Comparison of ENCODE assay signal across 9 mouse cellular contexts in genomic region chr12:111270629-111271277, GRCm38 (mm10). TPM values are rescaled to one million over a fixed set of nuclear protein-coding genes. Genes with fewer than 3 reads are reported as not detected.
DNase-seq lines count a peak whose midpoint lies in the region; ATAC-seq lines count a peak whose summit lies in the region.
"Had no signal": no experiment of that assay in that cellular context is flagged by ENCODE, and none has a peak within 500 bp of the region (broad histone marks: within the 10 kb centered on the region; RNA-seq: fewer than 3 reads in every experiment).

Gene Amn (plus strand): TSS chr12:111271095.

- peaks cover 80% of the 10 kb centered on the region for H3K27me3 ChIP-seq in heart, embryonic 10.5 days (ENCODE audit: insufficient read depth, poor library complexity, severe bottlenecking)
- H3K27me3 ChIP-seq in midbrain, embryonic 15.5 days (replicated peaks) = peaks cover 64% of the 10 kb centered on the region
- H3K27me3 ChIP-seq in midbrain, embryonic 14.5 days (ENCODE audit: control insufficient read depth, insufficient read depth, low read length) = peaks cover 59% of the 10 kb centered on the region
- H3K27me3 ChIP-seq in stomach, embryonic 15.5 days (replicated peaks) = peaks cover 66% of the 10 kb centered on the region

- peak within 1 kb of the TSS; percentile 33; the same call in 1 of the 2 replicates for H3K4me3 ChIP-seq in heart, embryonic 10.5 days
- H3K4me3 ChIP-seq in midbrain, embryonic 15.5 days = no peak within 1 kb of the TSS
- H3K4me3 ChIP-seq in midbrain, embryonic 14.5 days (replicated peaks; ENCODE audit: low read depth, low read length) = no peak within 1 kb of the TSS
- peak within 1 kb of the TSS; percentile 17 for H3K4me3 ChIP-seq in stomach, embryonic 15.5 days (replicated peaks)

- no peak within 1 kb of the TSS for H3K4me2 ChIP-seq in midbrain, embryonic 15.5 days
- no peak within 1 kb of the TSS for H3K4me2 ChIP-seq in midbrain, embryonic 14.5 days (ENCODE audit: low read length)
- H3K4me2 ChIP-seq in stomach, embryonic 15.5 days = peak within 1 kb of the TSS; percentile 38

- intact Hi-C loops in heart, postnatal 10 days (cut with DNase I) = loop anchor here (5.0 kb wide), 1 partner anchor 197 kb away; no protein-coding TSS in a partner anchor

- peaks cover 48% of the 10 kb centered on the region for H3K4me1 ChIP-seq in heart, embryonic 10.5 days
- peaks cover 20% of the 10 kb centered on the region for H3K4me1 ChIP-seq in midbrain, embryonic 15.5 days
- H3K4me1 ChIP-seq in midbrain, embryonic 14.5 days (ENCODE audit: control insufficient read depth, insufficient read depth, low read length) = peaks cover 14% of the 10 kb centered on the region; the same call in 1 of the 2 replicates
- peaks cover 36% of the 10 kb centered on the region for H3K4me1 ChIP-seq in stomach, embryonic 15.5 days

- H3K9ac ChIP-seq in midbrain, embryonic 15.5 days = no peak within 1 kb of the TSS
- no peak within 1 kb of the TSS for H3K9ac ChIP-seq in midbrain, embryonic 14.5 days (replicated peaks; ENCODE audit: low read length)
- no peak within 1 kb of the TSS for H3K9ac ChIP-seq in stomach, embryonic 15.5 days

- H3K27ac ChIP-seq in heart, embryonic 10.5 days = no peak within 1 kb of the TSS
- no peak within 1 kb of the TSS for H3K27ac ChIP-seq in midbrain, embryonic 15.5 days
- H3K27ac ChIP-seq in midbrain, embryonic 14.5 days (replicated peaks; ENCODE audit: low read depth, low read length) = no peak within 1 kb of the TSS
- H3K27ac ChIP-seq in stomach, embryonic 15.5 days = no peak within 1 kb of the TSS

- no peaks in the 10 kb centered on the region for H3K36me3 ChIP-seq in heart, embryonic 10.5 days
- H3K36me3 ChIP-seq in midbrain, embryonic 15.5 days (replicated peaks) = no peaks in the 10 kb centered on the region
- H3K36me3 ChIP-seq in midbrain, embryonic 14.5 days (ENCODE audit: control insufficient read depth, insufficient read depth, low read length) = peaks cover 9% of the 10 kb centered on the region; the same call in 1 of the 2 replicates
- no peaks in the 10 kb centered on the region for H3K36me3 ChIP-seq in stomach, embryonic 15.5 days

- no peak for DNase-seq in heart, embryonic 10.5 days (ENCODE audit: low spot score)
- DNase-seq in heart, postnatal 10 days = no peak
- no peak for DNase-seq in midbrain, embryonic 14.5 days
- DNase-seq in kidney, postnatal 14 days = peak; percentile 83
- DNase-seq in urinary bladder, postnatal 14 days (ENCODE audit: low spot score) = no peak
- no peak for DNase-seq in spleen, postnatal 14 days (ENCODE audit: low spot score in 2 of 2)

- H3K9me3 ChIP-seq in heart, embryonic 10.5 days = no peaks in the 10 kb centered on the region
- H3K9me3 ChIP-seq in midbrain, embryonic 15.5 days = no peaks in the 10 kb centered on the region
- no peaks in the 10 kb centered on the region for H3K9me3 ChIP-seq in midbrain, embryonic 14.5 days (ENCODE audit: control insufficient read depth, low read length)
- H3K9me3 ChIP-seq in stomach, embryonic 15.5 days = no peaks in the 10 kb centered on the region

- 28% methylated on average over 25 of the region's 25 CpGs for WGBS in heart, embryonic 10.5 days
- 38% methylated on average over 25 of the region's 25 CpGs for WGBS in midbrain, embryonic 15.5 days
- WGBS in midbrain, embryonic 14.5 days = 37% methylated on average over 25 of the region's 25 CpGs
- 29% methylated on average over 25 of the region's 25 CpGs for WGBS in stomach, embryonic 15.5 days

- ATAC-seq in midbrain, embryonic 15.5 days (replicated peaks) = no peak
- no peak for ATAC-seq in midbrain, embryonic 14.5 days (ENCODE audit: low FRiP score, low TSS enrichment)
- 0 out of 2 replicates have a peak, but pooled peaks have one; percentile 9 for ATAC-seq in stomach, embryonic 15.5 days (ENCODE audit: insufficient read depth, low FRiP score, low read depth)

RNA-seq across cellular contexts. Expression of gene Amn, which starts in this region (rescaled TPM):
- 2.7 and 3.2 TPM in 2 replicates for polyA plus RNA-seq in heart, embryonic 10.5 days (2016; fragmentation: Nextera tagmentation; extraction: Ambion mirVana)
- total RNA-seq in heart, postnatal 10 days (2021) = not detected
- 13.9 and 16.4 TPM in 2 replicates for polyA plus RNA-seq in midbrain, embryonic 15.5 days (2015; fragmentation: Nextera tagmentation; extraction: Ambion mirVana)
- 5.3 and 8.9 TPM in 2 replicates for polyA plus RNA-seq in midbrain, embryonic 14.5 days (2014; fragmentation: Nextera tagmentation; extraction: Ambion mirVana)
- polyA plus RNA-seq in stomach, embryonic 15.5 days (2015; fragmentation: Nextera tagmentation; extraction: Ambion mirVana) = 21.1 and 25.3 TPM in 2 replicates
- total RNA-seq: hematopoietic stem cell, adult 5-6 weeks had no signal

Comparison
In these comparisons a context has a peak if more than half of its experiments do, and no peak if none do; other contexts are left out.
1. H3K4me3 ChIP-seq: peak in heart, embryonic 10.5 days (single experiment) and stomach, embryonic 15.5 days (single experiment); none in midbrain, embryonic 15.5 days (single experiment) and midbrain, embryonic 14.5 days (single experiment).